Mouse (Mus musculus) stomach, embryonic 16.5 days (tissue): ENCODE results near the gene Popdc2. TPM values are rescaled to one million over a fixed set of nuclear protein-coding genes. Genes with fewer than 3 reads are reported as not detected.

ENCODE experiments used
- ATAC-seq: fragments of 200-750 bp; cut with Nextera tagmentation; 2 replicates; pipeline ENCODE4 v1.8.0; 2017; ENCODE audit warnings: moderate number of reproducible peaks, moderate TSS enrichment; ENCODE audit not compliant: insufficient read depth, low FRiP score
- H3K27ac ChIP-seq: fragments of 300-500 bp; sonication (generic); 2 replicates; pipeline ENCODE4 v1.5.1; 2014; ENCODE audit warnings: low read length
- H3K27me3 ChIP-seq: fragments of 300-500 bp; sonication (generic); 2 replicates; pipeline ENCODE4 v1.6.1; 2014; ENCODE audit warnings: low read length, control low read depth, mixed read lengths; ENCODE audit not compliant: control insufficient read depth, insufficient read depth
- H3K36me3 ChIP-seq: fragments of 300-500 bp; sonication (generic); 2 replicates; pipeline ENCODE4 v1.6.1; 2014; ENCODE audit warnings: low read length; ENCODE audit not compliant: control insufficient read depth, insufficient read depth
- H3K4me1 ChIP-seq: fragments of 300-500 bp; sonication (generic); 2 replicates; pipeline ENCODE4 v1.6.1; 2014; ENCODE audit warnings: low read length, control low read depth, mixed read lengths; ENCODE audit not compliant: control insufficient read depth, insufficient read depth
- H3K4me2 ChIP-seq: fragments of 300-500 bp; sonication (generic); 2 replicates; pipeline ENCODE4 v1.6.1; 2014; ENCODE audit warnings: low read depth, low read length, mixed read lengths
- H3K4me3 ChIP-seq: fragments of 300-500 bp; sonication (generic); replicated peaks from 2 replicates; pipeline ENCODE4 v1.5.1; 2014; ENCODE audit warnings: mild to moderate bottlenecking, low read length
- H3K9ac ChIP-seq: fragments of 300-500 bp; sonication (generic); 2 replicates; pipeline ENCODE4 v1.6.1; 2014; ENCODE audit warnings: low read length
- H3K9me3 ChIP-seq: fragments of 300-500 bp; sonication (generic); replicated peaks from 2 replicates; pipeline ENCODE4 v1.6.1; 2016; ENCODE audit warnings: low read length, control low read depth; ENCODE audit not compliant: control insufficient read depth
- WGBS: fragments of 180-500 bp; shearing (Covaris S2); extraction: QIAGEN DNeasy Blood & Tissue Kit; methylation state at CpG from one replicate; pipeline ENCODE4 v1.1.7; 2014; 5-methylcytosine and 5-hydroxymethylcytosine counted together
- polyA plus RNA-seq: library from polyadenylated mRNA; unstranded; fragments of >200 nt; fragmentation: Nextera tagmentation; extraction: Ambion mirVana; gene quantifications from 2 replicates; pipeline ENCODE4 v1.2.1, GENCODE M21; 2015

The Popdc2 gene
- polyA plus RNA-seq, 1 experiment from 2014 or later, result 12.3 TPM

DNA sequence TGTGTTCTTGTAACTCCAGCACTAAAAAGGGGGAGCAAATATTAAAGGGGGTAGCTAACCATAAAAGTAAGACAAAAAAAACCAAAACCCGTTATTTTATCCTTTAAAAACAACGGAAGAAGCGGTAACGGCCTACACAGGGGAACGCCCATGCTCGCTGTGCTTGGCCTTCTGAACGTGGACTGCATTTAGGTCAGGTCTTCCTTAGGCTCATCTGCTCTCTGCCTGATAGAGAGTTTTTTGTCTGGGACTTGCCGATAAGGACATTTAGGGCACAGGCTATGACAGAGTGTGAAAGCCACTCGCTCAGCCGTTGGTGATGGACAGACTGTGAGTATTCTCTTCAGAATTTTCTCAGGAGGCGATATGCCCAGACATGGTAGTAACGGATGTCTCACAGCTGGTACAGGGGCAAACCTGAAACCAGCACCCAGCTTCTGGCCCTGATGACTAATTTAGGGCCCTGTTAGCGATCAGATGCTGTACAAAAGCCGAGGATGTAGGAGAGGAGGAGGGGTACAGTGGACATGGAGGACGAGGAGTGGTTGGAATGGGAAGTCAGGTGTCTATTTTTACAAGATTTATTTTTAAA is 9.8 kb downstream of the Popdc2 start:
- ATAC-seq, result 0 out of 2 replicates have a peak, but pooled peaks have one; percentile 56
- Histone ChIP-seq H3K27ac (no peak overlapping the region), H3K9me3 (no peaks in the 10 kb centered on the region), H3K4me2 (no peak overlapping the region), H3K36me3 (no peaks in the 10 kb centered on the region), H3K9ac (no peak overlapping the region), H3K4me3 (no peak overlapping the region), H3K27me3 (no peaks in the 10 kb centered on the region), H3K4me1 (no peaks in the 10 kb centered on the region)
- WGBS, result 85% methylated on average over 15 of the region's 15 CpGs

DNA sequence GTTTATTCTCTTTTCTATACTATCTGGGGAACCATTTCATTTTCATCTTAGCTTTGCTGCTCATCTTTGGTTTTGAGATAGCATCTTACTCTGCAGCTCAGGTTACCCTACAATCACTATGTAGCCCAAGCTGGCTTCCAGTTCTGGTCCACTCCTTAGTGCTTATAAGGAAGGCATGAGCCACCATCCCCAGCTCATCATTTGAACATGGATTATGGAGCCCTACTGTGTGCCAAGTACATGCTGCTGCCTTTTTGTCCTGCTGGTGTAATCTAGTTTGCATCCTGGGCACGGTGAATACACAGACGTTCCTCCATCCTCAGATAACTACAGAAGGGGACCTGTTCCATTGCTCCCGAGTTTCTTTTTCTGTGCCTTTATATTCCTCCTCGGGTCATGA is 10.9 kb downstream of the Popdc2 start:
- H3K36me3 ChIP-seq, result no peaks in the 10 kb centered on the region
- H3K4me3 ChIP-seq, result no peak overlapping the region
- H3K4me2 ChIP-seq, result no peak overlapping the region
- no peaks in the 10 kb centered on the region for H3K27me3 ChIP-seq
- H3K9ac ChIP-seq, result no peak overlapping the region
- no peaks in the 10 kb centered on the region for H3K9me3 ChIP-seq
- H3K27ac ChIP-seq, result no peak overlapping the region
- 83% methylated on average over 4 of the region's 4 CpGs for whole genome bisulfite sequencing
- ATAC-seq, result no peak
- H3K4me1 ChIP-seq, result no peaks in the 10 kb centered on the region

DNA sequence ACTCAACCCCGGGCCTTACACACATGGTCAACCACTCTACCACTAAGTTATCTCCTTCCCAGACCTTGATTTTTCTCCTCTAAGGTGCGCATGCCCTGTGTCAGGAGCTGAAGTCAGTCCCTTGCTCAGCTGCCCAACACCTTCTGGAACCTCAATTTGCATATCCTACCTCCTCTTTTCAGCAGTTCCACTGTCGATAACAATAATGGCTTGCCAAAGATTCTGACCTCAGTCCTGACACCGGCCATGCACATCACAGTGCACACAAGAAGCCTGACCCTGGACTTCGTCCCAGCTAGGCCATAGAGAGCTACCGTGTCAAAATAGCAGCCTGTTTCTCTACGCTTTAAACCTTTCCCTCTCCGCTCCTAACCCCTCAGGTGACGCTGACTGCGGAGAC is 11.4 kb downstream of the Popdc2 start:
- Histone ChIP-seq H3K27ac (no peak overlapping the region), H3K4me1 (no peaks in the 10 kb centered on the region), H3K36me3 (no peaks in the 10 kb centered on the region), H3K27me3 (no peaks in the 10 kb centered on the region), H3K4me3 (no peak overlapping the region), H3K9ac (no peak overlapping the region), H3K4me2 (no peak overlapping the region), H3K9me3 (no peaks in the 10 kb centered on the region)
- WGBS, result 77% methylated on average over 10 of the region's 10 CpGs
- no peak for ATAC-seq

DNA sequence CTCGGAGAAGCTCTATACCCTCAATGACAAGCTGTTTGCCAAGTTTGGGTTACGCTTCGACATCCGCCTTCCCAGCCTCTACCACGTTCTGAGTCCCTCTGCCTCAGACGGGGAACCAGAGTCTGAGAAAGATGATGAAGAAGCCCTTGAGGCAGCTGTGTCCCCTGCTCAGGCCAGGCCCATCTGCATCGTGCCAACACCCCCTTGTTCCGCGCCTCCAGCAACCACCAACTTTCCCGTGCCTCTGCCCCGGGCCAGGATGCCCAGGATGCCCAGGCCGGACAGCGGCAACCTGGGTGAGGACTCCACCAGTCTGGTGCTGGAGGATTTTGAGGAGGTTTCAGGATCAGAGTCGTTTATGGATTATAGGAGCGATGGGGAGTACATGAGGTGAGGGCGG is 11.9 kb downstream of the Popdc2 start:
- Histone ChIP-seq H3K36me3 (no peaks in the 10 kb centered on the region), H3K4me1 (no peaks in the 10 kb centered on the region), H3K27me3 (no peaks in the 10 kb centered on the region), H3K9me3 (no peaks in the 10 kb centered on the region), H3K4me2 (no peak overlapping the region), H3K9ac (no peak overlapping the region), H3K4me3 (no peak overlapping the region), H3K27ac (no peak overlapping the region)
- no peak for ATAC-seq
- WGBS, result 80% methylated on average over 16 of the region's 16 CpGs

DNA sequence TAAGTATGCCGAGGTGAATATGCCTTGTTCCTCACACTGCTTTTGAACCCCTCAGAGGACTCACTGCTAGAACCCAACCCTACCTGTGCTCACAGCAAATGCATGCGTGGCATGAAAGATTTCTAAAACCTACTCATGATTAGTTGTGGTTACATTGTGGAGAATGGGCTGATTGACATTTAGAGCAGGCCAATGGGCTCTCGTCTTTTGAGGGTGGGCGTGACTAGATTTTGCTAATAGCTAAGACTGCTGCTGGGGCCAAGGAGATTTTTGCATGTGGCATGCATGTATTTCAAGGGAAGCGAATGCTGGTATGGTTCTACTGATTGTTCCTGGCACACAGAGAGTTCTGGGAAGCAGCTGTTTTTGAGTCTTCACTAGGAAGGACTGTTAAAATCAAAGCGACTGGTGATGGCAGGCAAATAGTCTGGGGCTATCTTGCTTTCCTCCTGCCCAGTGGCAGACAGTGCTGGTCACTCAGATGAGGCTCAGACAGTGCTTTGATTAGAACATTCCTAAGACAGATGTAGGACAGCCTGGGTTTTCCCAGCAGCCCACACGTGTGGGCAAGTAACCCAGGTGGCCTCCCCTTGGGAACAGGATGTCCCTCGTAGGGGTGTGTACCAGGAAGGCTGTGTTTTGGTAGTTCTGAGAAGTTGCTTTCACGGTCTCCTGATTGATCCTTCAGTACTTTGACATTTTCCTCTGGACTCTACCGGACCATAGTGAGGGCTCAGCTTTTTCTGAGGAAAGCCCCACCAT is 12.6 kb downstream of the Popdc2 start:
- Histone ChIP-seq H3K27me3 (no peaks in the 10 kb centered on the region), H3K4me3 (no peak overlapping the region), H3K4me1 (no peaks in the 10 kb centered on the region), H3K9ac (no peak overlapping the region), H3K4me2 (no peak overlapping the region), H3K9me3 (no peaks in the 10 kb centered on the region), H3K27ac (no peak overlapping the region), H3K36me3 (no peaks in the 10 kb centered on the region)
- 77% methylated on average over 10 of the region's 10 CpGs for WGBS
- ATAC-seq, result no peak

DNA sequence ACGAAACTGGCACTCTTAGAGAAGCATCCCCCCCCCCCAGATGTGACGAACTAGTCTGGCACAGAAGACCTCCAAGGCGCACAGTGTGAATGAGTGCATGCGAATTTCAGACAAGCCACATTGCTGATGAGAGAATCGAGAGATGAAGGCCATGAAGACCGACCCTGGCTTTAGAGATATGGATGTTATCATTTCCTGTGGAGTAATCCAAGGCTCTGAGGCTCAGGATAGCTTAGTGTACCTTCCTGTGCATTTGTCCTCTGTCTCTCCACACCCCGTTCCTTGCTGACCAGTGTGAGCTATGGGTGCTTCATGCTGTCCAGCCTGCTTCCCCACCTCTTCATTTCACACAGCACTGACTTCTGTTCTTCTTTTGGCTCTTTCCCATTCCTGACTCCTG is 13.2 kb downstream of the Popdc2 start:
- WGBS, result 81% methylated on average over 7 of the region's 7 CpGs
- H3K4me2 ChIP-seq, result no peak overlapping the region
- ATAC-seq, result no peak
- H3K36me3 ChIP-seq, result no peaks in the 10 kb centered on the region
- H3K27ac ChIP-seq, result no peak overlapping the region
- H3K9ac ChIP-seq, result no peak overlapping the region
- H3K27me3 ChIP-seq, result no peaks in the 10 kb centered on the region
- no peak overlapping the region for H3K4me3 ChIP-seq
- H3K4me1 ChIP-seq, result no peaks in the 10 kb centered on the region
- no peaks in the 10 kb centered on the region for H3K9me3 ChIP-seq

DNA sequence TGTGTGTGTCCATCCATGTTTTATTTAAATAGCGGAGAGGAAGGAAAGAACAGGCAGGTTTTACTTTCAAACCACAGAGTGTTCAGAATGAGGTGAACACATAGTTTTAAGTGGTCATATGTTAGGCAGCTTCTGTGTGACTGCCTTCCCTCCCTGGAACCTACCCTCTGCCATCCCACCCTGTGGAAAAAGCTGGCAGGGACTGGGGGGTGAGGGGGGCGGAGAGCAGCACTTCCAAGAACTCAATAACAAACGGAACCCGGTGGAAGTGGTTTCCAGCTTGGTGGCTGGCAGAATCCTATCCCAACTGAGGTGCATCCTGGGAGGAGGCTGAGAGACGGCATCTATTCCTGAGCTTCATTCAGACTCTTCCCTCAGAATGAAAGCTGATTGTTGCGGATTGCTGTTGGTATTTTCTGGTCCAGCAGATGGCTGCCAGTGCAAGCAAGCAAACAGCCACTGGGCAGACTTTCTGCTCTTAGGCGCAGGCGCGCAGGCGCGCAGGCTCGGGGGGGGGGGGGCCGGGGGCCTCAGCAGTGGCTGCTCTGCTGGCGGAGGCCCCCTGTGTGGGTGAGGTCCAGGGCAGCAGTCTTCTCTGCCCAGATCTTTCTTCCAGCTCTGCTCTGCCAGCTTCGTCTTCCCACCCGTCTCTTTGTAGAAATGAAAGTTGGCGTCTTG is 14.3 kb downstream of the Popdc2 start:
- H3K9ac ChIP-seq, result peak overlapping the region; percentile 74

DNA sequence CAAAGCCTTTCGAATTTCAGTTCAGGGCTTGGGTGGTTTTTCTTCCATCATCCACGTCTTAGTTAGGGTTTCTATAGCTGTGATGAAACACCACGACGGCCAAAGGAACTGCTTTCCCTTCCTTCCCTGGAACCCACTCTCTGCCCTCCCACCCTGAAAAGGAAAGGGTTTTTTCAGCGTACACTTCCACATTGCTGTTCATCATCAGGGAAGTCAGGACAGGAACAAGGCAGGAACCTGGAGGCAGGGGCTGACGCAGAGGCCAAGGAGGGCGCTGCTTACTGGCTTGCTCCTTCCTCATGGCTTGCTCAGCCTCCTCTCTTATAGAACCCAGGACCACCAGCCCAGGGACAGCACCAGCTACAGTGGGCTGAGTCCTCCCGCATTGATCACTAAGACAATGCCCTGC is 14.8 kb downstream of the Popdc2 start:
- peak overlapping the region; percentile 42 for H3K27ac ChIP-seq

More for the DNA sequence above, 14.3 kb downstream of the Popdc2 start:
- H3K27ac ChIP-seq, result peak overlapping the region; percentile 42
- no peaks in the 10 kb centered on the region for H3K9me3 ChIP-seq
- H3K4me3 ChIP-seq, result peak overlapping the region; percentile 43
- no peaks in the 10 kb centered on the region for H3K36me3 ChIP-seq
- 31% methylated on average over 17 of the region's 17 CpGs for WGBS
- no peaks in the 10 kb centered on the region for H3K4me1 ChIP-seq
- H3K27me3 ChIP-seq, result no peaks in the 10 kb centered on the region
- ATAC-seq, result peak; percentile 78
- peak overlapping the region; percentile 59 for H3K4me2 ChIP-seq

DNA sequence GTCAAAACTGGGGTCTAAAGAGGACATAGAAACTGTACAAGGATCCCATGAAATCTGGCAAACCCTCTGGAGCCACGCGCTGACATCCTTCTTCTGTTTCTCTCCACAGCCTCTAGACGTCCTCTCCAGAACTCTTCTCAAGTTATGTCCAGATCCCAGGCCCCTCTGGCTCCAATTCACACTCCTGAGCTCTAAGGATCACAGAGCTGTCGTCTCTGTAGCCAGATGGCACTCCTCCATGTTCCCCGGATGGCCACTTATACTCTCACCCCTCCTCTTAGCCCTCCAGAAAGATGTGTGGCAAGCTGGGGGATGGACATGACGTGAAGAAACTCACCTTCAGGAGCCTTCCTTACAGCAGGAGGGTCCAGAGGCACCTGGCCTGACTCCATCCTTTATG is 15.5 kb downstream of the Popdc2 start:
- H3K9me3 ChIP-seq, result no peaks in the 10 kb centered on the region
- H3K36me3 ChIP-seq, result no peaks in the 10 kb centered on the region
- no peak overlapping the region for H3K4me3 ChIP-seq
- 83% methylated on average over 6 of the region's 6 CpGs for WGBS
- no peaks in the 10 kb centered on the region for H3K27me3 ChIP-seq
- no peak overlapping the region for H3K27ac ChIP-seq
- H3K9ac ChIP-seq, result no peak overlapping the region
- H3K4me2 ChIP-seq, result no peak overlapping the region
- no peak for ATAC-seq
- no peaks in the 10 kb centered on the region for H3K4me1 ChIP-seq

More for the DNA sequence above, 14.8 kb downstream of the Popdc2 start:
- Histone ChIP-seq H3K27me3 (no peaks in the 10 kb centered on the region), H3K36me3 (no peaks in the 10 kb centered on the region), H3K9me3 (no peaks in the 10 kb centered on the region), H3K4me1 (no peaks in the 10 kb centered on the region), H3K4me2 (peak overlapping the region; percentile 59), H3K4me3 (peak overlapping the region; percentile 43), H3K9ac (peak overlapping the region; percentile 74)
- no peak for ATAC-seq
- 44% methylated on average over 8 of the region's 8 CpGs for WGBS
